Mouse (Mus musculus): ENCODE results near the gene Cpeb2. TPM values are rescaled to one million over a fixed set of nuclear protein-coding genes. Genes with fewer than 3 reads are reported as not detected.

Cpeb2 gene
- total and polyA plus RNA-seq, 3 experiments, result 6.5 to 28.2 (median 18.8) TPM

- Histone ChIP-seq H3K4me3 (no peak overlapping the region), H3K36me3 (ENCODE audit: control insufficient read depth, insufficient read depth, low read length) (peaks cover 21% of the 10 kb centered on the region), H3K27ac (no peak overlapping the region), H3K4me1 (ENCODE audit: control insufficient read depth, insufficient read depth, low read length) (no peaks in the 10 kb centered on the region; the same call in none of the 2 replicates), H3K79me2 (replicated peaks; ENCODE audit: control insufficient read depth, insufficient read depth, low read length) (0 out of 2 replicates have a peak, but pooled peaks cover 2% of the 10 kb centered on the region), H3K9ac (ENCODE audit: low read depth, low read length) (no peak overlapping the region), H3K27me3 (ENCODE audit: control insufficient read depth, insufficient read depth, low read length) (no peaks in the 10 kb centered on the region)
- no peak for DNase-seq
- TF ChIP-seq POLR2A (IDR thresholded peaks at IDR 0.05; ENCODE audit: insufficient read depth, low read depth, low read length), result no peak
- TF ChIP-seq CTCF (IDR thresholded peaks at IDR 0.05), result no peak
- no peak for TF ChIP-seq EP300 (IDR thresholded peaks at IDR 0.05; ENCODE audit: insufficient read depth, low read depth, low read length)
- WGBS, result 93% methylated on average over 3 of the region's 3 CpGs
- intact Hi-C loops (cut with DNase I), result no loop called here
Observed at GRCm38 (mm10) chr5:43258472-43259142, 25.6 kb downstream of the Cpeb2 start.

- intact Hi-C loops (cut with DNase I), result no loop called here
- Histone ChIP-seq H3K4me1 (ENCODE audit: control insufficient read depth, insufficient read depth, low read length) (no peaks in the 10 kb centered on the region; the same call in none of the 2 replicates), H3K27ac (no peak overlapping the region), H3K4me3 (no peak overlapping the region), H3K36me3 (ENCODE audit: control insufficient read depth, insufficient read depth, low read length) (peaks cover 26% of the 10 kb centered on the region), H3K9ac (ENCODE audit: low read depth, low read length) (no peak overlapping the region), H3K27me3 (ENCODE audit: control insufficient read depth, insufficient read depth, low read length) (no peaks in the 10 kb centered on the region), H3K79me2 (replicated peaks; ENCODE audit: control insufficient read depth, insufficient read depth, low read length) (peaks cover 4% of the 10 kb centered on the region; the same call in 1 of the 2 replicates)
- 64% methylated on average over 6 of the region's 6 CpGs for WGBS
- DNase-seq, result no peak
- no peak for TF ChIP-seq POLR2A (IDR thresholded peaks at IDR 0.05; ENCODE audit: insufficient read depth, low read depth, low read length)
- no peak for TF ChIP-seq CTCF (IDR thresholded peaks at IDR 0.05)
- TF ChIP-seq EP300 (IDR thresholded peaks at IDR 0.05; ENCODE audit: insufficient read depth, low read depth, low read length), result no peak
Observed at GRCm38 (mm10) chr5:43261814-43262213, 28.8 kb downstream of the Cpeb2 start.

- Histone ChIP-seq H3K9ac (ENCODE audit: low read depth, low read length) (no peak overlapping the region), H3K36me3 (ENCODE audit: control insufficient read depth, insufficient read depth, low read length) (peaks cover 21% of the 10 kb centered on the region), H3K27me3 (ENCODE audit: control insufficient read depth, insufficient read depth, low read length) (no peaks in the 10 kb centered on the region), H3K27ac (no peak overlapping the region), H3K79me2 (replicated peaks; ENCODE audit: control insufficient read depth, insufficient read depth, low read length) (peaks cover 2% of the 10 kb centered on the region; the same call in 1 of the 2 replicates), H3K4me3 (no peak overlapping the region), H3K4me1 (ENCODE audit: control insufficient read depth, insufficient read depth, low read length) (no peaks in the 10 kb centered on the region; the same call in 1 of the 2 replicates)
- no peak for DNase-seq
- intact Hi-C loops (cut with DNase I), result no loop called here
- 73% methylated on average over 4 of the region's 4 CpGs for WGBS
- TF ChIP-seq POLR2A (IDR thresholded peaks at IDR 0.05; ENCODE audit: insufficient read depth, low read depth, low read length) (no peak), CTCF (IDR thresholded peaks at IDR 0.05) (no peak), EP300 (IDR thresholded peaks at IDR 0.05; ENCODE audit: insufficient read depth, low read depth, low read length) (no peak)
Observed at GRCm38 (mm10) chr5:43263951-43264350, 31.0 kb downstream of the Cpeb2 start.

- intact Hi-C loops (cut with DNase I), result no loop called here
- TF ChIP-seq POLR2A (IDR thresholded peaks at IDR 0.05; ENCODE audit: insufficient read depth, low read depth, low read length), result no peak
- TF ChIP-seq CTCF (IDR thresholded peaks at IDR 0.05), result no peak
- TF ChIP-seq EP300 (IDR thresholded peaks at IDR 0.05; ENCODE audit: insufficient read depth, low read depth, low read length), result no peak
- H3K27me3 ChIP-seq (ENCODE audit: control insufficient read depth, insufficient read depth, low read length), result no peaks in the 10 kb centered on the region
- no peak overlapping the region for H3K27ac ChIP-seq
- 76% methylated on average over 2 of the region's 2 CpGs for WGBS
- H3K9ac ChIP-seq (ENCODE audit: low read depth, low read length), result no peak overlapping the region
- H3K36me3 ChIP-seq (ENCODE audit: control insufficient read depth, insufficient read depth, low read length), result peaks cover 21% of the 10 kb centered on the region
- peaks cover 2% of the 10 kb centered on the region; the same call in 1 of the 2 replicates for H3K79me2 ChIP-seq (replicated peaks; ENCODE audit: control insufficient read depth, insufficient read depth, low read length)
- DNase-seq, result no peak
- H3K4me3 ChIP-seq, result no peak overlapping the region
- no peaks in the 10 kb centered on the region; the same call in 1 of the 2 replicates for H3K4me1 ChIP-seq (ENCODE audit: control insufficient read depth, insufficient read depth, low read length)
Observed at GRCm38 (mm10) chr5:43264696-43265095, 31.7 kb downstream of the Cpeb2 start.

- H3K4me3 ChIP-seq, result no peak overlapping the region
- 100% methylated on average over 1 of the region's 1 CpGs for WGBS
- H3K36me3 ChIP-seq (ENCODE audit: control insufficient read depth, insufficient read depth, low read length), result peaks cover 5% of the 10 kb centered on the region
- H3K27ac ChIP-seq, result no peak overlapping the region
- no peaks in the 10 kb centered on the region; the same call in 1 of the 2 replicates for H3K79me2 ChIP-seq (replicated peaks; ENCODE audit: control insufficient read depth, insufficient read depth, low read length)
- H3K4me1 ChIP-seq (ENCODE audit: control insufficient read depth, insufficient read depth, low read length), result no peaks in the 10 kb centered on the region
- H3K9ac ChIP-seq (ENCODE audit: low read depth, low read length), result no peak overlapping the region
- intact Hi-C loops (cut with DNase I), result no loop called here
- no peaks in the 10 kb centered on the region for H3K27me3 ChIP-seq (ENCODE audit: control insufficient read depth, insufficient read depth, low read length)
- TF ChIP-seq CTCF (IDR thresholded peaks at IDR 0.05) (no peak), POLR2A (IDR thresholded peaks at IDR 0.05; ENCODE audit: insufficient read depth, low read depth, low read length) (no peak), EP300 (IDR thresholded peaks at IDR 0.05; ENCODE audit: insufficient read depth, low read depth, low read length) (no peak)
- DNase-seq, result no peak
Observed at GRCm38 (mm10) chr5:43277982-43278381, 45.0 kb downstream of the Cpeb2 start.

GRCm38 (mm10) chr5:43279774-43280173 is 46.8 kb downstream of the Cpeb2 start:
- intact Hi-C loops (cut with DNase I), result no loop called here

More at GRCm38 (mm10) chr5:43279774-43280173, 46.8 kb downstream of the Cpeb2 start:
- no peaks in the 10 kb centered on the region; the same call in 1 of the 2 replicates for H3K79me2 ChIP-seq (replicated peaks; ENCODE audit: control insufficient read depth, insufficient read depth, low read length)
- no peak overlapping the region for H3K9ac ChIP-seq (ENCODE audit: low read depth, low read length)
- no peak for DNase-seq
- H3K4me3 ChIP-seq, result no peak overlapping the region
- peaks cover 5% of the 10 kb centered on the region for H3K36me3 ChIP-seq (ENCODE audit: control insufficient read depth, insufficient read depth, low read length)
- no peaks in the 10 kb centered on the region for H3K27me3 ChIP-seq (ENCODE audit: control insufficient read depth, insufficient read depth, low read length)
- TF ChIP-seq EP300 (IDR thresholded peaks at IDR 0.05; ENCODE audit: insufficient read depth, low read depth, low read length) (no peak), POLR2A (IDR thresholded peaks at IDR 0.05; ENCODE audit: insufficient read depth, low read depth, low read length) (no peak), CTCF (IDR thresholded peaks at IDR 0.05) (no peak)
- H3K4me1 ChIP-seq (ENCODE audit: control insufficient read depth, insufficient read depth, low read length), result no peaks in the 10 kb centered on the region
- H3K27ac ChIP-seq, result no peak overlapping the region
- WGBS, result 80% methylated on average over 3 of the region's 3 CpGs

Data from heart, adult 2 months (tissue).